Mouse (Mus musculus): ENCODE measurements around the gene Jmjd8.

GRCm38 (mm10) chr17:25835816-25836215 is 7.1 kb downstream of the Jmjd8 start:
- TF ChIP-seq CTCF (IDR thresholded peaks at IDR 0.05; ENCODE audit: insufficient read depth, low read depth, low read length) (no peak), POLR2A (IDR thresholded peaks at IDR 0.05; ENCODE audit: insufficient read depth, low read depth, low read length) (no peak)

All from olfactory bulb, adult 2 months (tissue).